Mouse (Mus musculus) urinary bladder, postnatal 10 days (tissue): ENCODE data around the gene Olfr814.
"Not testable (repeated sequence)": the region's sequence is repeated elsewhere in the genome, so short reads cannot be mapped to it uniquely, and the experiment has no call there.

Experiments
- DNase-seq: peaks from one replicate; pipeline ENCODE4 v3.0.0; 2022; ENCODE audit warnings: low spot score

Olfr814 gene

DNA sequence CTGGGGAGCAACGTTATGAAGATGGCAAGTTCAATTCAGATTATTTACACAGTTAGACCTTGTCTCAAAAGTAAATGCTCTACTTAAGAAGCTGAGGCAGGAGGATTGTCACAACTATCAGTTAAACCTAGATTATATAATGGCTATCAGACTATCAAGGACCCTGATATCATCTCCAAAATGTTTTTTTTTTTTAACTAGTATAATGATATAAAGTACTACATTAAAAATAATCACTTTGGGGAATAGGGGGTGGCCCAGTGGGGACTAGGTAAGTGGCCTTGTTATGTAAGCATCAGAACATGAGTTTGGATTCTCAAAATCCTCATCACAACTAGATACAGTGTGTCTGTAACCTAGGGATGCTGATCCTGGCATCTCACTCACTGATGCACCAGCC lies at the start of gene Olfr814:
Gene Olfr814 (minus strand): TSS at position 101 of the 400 bp plus-strand sequence.
- DNase-seq: not testable (repeated sequence)

DNA sequence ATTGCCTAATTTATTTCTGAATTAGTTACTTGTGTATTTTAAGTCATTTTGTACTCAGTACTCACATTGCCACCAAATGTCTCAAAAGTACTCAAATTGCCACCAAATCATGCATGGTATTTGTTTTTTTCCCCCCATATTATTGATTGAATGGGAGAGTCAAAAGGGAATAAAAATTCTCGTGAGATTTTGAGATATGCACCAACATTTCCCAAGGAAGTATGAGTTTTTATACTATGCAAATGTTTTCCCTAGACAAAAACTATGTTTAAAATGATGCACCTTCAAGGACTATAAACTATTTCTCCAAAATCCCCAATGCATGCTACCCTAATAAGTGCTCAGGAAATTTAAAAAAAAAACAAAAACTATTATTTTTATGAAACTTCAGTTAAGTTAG lies 35.8 kb upstream of the Olfr814 start, which contains the start of gene Olfr816:
Gene Olfr816 (minus strand): TSS at position 101 of the 400 bp plus-strand sequence.
- no peak for DNase-seq

DNA sequence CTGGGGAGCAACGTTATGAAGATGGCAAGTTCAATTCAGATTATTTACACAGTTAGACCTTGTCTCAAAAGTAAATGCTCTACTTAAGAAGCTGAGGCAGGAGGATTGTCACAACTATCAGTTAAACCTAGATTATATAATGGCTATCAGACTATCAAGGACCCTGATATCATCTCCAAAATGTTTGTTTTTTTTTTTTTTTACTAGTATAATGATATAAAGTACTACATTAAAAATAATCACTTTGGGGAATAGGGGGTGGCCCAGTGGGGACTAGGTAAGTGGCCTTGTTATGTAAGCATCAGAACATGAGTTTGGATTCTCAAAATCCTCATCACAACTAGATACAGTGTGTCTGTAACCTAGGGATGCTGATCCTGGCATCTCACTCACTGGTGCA lies 26.1 kb upstream of the Olfr814 start, which contains the start of gene Olfr815:
Gene Olfr815 (minus strand): TSS at position 101 of the 400 bp plus-strand sequence.
- DNase-seq: not testable (repeated sequence)

DNA sequence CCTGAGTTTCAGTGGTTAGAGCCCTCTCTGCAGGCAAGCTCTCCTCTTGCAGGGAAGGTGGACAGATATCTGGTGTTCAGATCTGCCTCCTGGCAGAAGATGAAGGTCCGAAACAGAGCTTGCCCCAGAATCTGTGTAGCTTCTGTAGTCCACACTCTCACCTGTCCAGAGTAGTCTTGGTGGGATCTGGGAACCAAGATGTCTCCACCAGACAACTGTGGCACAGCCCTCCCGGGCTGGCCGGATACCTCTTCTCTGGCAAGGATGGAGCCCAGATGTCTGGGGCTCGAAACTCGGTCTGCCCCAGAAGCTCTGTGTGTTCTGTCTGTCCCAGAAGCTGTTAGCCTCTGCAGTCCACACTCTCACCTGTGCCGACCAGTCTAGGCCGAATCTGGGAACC lies 6.3 kb upstream of the Olfr814 start:
- DNase-seq: no peak

DNA sequence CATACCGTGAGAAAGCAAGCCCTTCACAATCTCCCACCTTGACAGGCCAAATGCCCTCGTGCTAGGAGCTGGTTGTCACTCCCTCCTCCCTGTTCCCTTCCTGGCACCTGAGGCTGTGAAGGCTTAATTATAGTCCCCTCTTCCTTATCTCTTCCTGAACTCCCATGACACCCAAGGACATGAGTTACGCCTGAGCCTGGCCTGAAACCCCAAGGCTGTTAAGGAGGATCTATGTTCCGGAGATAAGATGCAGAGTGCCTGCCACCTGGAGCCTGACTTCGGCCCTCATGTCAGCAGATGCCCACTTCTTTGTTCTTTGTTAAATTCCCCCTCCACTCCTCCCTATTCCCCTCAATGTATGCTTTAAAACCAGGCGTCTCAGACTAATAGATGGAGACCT lies 5.8 kb upstream of the Olfr814 start:
- not testable (repeated sequence) for DNase-seq

DNA sequence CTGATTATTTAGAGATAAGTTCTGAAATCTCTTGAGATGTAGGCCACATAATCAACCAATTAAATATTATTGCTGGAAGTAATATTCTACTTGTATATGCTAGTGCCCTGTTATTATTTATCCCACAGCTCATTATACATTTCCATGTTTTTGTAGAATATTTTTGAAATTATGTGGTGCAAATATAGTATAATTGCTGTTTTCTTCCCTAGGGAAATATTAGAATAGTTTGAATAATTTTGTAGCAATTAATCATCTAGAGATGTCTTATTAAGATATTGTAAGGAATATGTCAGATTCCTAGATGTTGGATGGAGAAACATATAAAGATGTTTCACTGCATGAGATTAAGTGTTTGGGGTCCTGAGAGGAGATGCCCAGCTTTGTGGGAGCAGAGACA lies 24.6 kb downstream of the Olfr814 start, which contains the start of gene Olfr813:
Gene Olfr813 (plus strand): TSS at position 301 of the 400 bp plus-strand sequence.
- DNase-seq: no peak

DNA sequence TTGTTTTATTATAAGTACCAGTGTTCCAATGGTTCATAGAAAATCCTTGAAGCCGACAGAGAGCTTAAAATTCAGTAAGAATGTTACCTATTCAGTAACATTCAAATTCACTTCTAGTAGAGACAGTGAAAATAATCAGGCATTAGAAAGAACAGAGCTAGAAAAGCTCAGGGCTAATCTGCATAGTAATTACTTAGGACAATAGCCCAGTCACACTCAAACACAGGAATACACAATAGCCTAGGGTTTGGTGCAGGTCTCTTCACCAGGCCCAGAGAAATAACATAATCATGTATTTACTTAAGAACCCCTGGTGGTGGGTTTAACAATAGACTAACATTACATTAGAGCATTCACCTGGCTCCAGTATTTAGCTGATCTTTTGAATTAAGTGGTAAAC lies 32.3 kb downstream of the Olfr814 start:
- DNase-seq: no peak

DNA sequence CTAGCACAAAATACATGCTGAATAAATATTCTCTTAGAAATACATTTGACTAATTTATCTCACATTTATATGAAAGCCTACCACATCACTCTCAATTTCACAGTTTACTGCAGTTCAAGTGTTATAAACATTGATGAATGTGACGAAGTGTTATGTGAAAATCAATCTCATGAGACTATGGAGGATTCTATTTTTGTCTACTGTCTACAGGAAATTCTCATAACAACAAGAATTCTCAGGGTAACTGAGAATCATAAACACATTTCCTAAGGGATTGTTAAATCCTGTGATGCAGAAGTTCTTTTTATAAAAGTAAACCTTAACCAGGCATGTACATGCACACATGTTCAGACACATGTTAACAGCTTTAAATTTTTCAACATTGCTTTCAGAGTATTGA lies 33.7 kb downstream of the Olfr814 start, which contains the start of gene Olfr812:
Gene Olfr812 (minus strand): TSS at position 101 of the 400 bp plus-strand sequence.
- DNase-seq: no peak
